ENCODE assay signal across 14 mouse cellular contexts in genomic region chr3:130962151-130962633, GRCm38 (mm10).
DNase-seq lines count a peak whose midpoint lies in the region; ATAC-seq and TF ChIP-seq lines count a peak whose summit lies in the region.
"Had no signal": no experiment of that assay in that cellular context is flagged by ENCODE, and none has a peak within 500 bp of the region (broad histone marks: within the 10 kb centered on the region; RNA-seq: fewer than 3 reads in every experiment).

No protein-coding gene starts in this region.

- no peak overlapping the region for H3K27ac ChIP-seq in heart, embryonic 13.5 days (replicated peaks)
- no peak overlapping the region for H3K27ac ChIP-seq in heart, adult 2 months
- H3K27ac ChIP-seq in forebrain, embryonic 13.5 days: peak overlapping the region; percentile 83
- H3K27ac ChIP-seq in midbrain, embryonic 10.5 days (replicated peaks): peak overlapping the region; percentile 80
- no peak overlapping the region for H3K27ac ChIP-seq in liver, embryonic 12.5 days
- H3K27ac ChIP-seq: heart, embryonic 15.5 days; left cerebral cortex, adult 2 months; liver, embryonic 13.5 days had no signal

- intact Hi-C loops in heart, adult 2 months (cut with DNase I): no loop called here

- no peak for TF ChIP-seq EP300 in heart, adult 2 months (IDR thresholded peaks at IDR 0.05; ENCODE audit: insufficient read depth, low read depth, low read length)

- H3K79me2 ChIP-seq in heart, adult 2 months (replicated peaks; ENCODE audit: control insufficient read depth, insufficient read depth, low read length): no peaks in the 10 kb centered on the region

- no peak for ATAC-seq in heart, embryonic 13.5 days (ENCODE audit: extremely low read depth, insufficient number of reproducible peaks, low FRiP score, low TSS enrichment)
- ATAC-seq in forebrain, embryonic 13.5 days: peak; percentile 54
- no peak for ATAC-seq in liver, embryonic 12.5 days
- ATAC-seq in erythroid progenitor cell, adult 5-6 weeks (replicated peaks; ENCODE audit: low FRiP score, poor library complexity, severe bottlenecking): no peak

- TF ChIP-seq CTCF in heart, adult 2 months (IDR thresholded peaks at IDR 0.05): no peak

- no peaks in the 10 kb centered on the region for H3K36me3 ChIP-seq in heart, embryonic 13.5 days
- no peaks in the 10 kb centered on the region for H3K36me3 ChIP-seq in heart, adult 2 months (ENCODE audit: control insufficient read depth, insufficient read depth, low read length)
- H3K36me3 ChIP-seq in forebrain, embryonic 13.5 days (ENCODE audit: poor library complexity, severe bottlenecking): no peaks in the 10 kb centered on the region
- H3K36me3 ChIP-seq in midbrain, embryonic 10.5 days: no peaks in the 10 kb centered on the region
- no peaks in the 10 kb centered on the region for H3K36me3 ChIP-seq in liver, embryonic 12.5 days
- H3K36me3 ChIP-seq: heart, embryonic 15.5 days; liver, embryonic 13.5 days had no signal

- H3K4me1 ChIP-seq in heart, embryonic 13.5 days: peaks cover 12% of the 10 kb centered on the region
- H3K4me1 ChIP-seq in heart, adult 2 months (ENCODE audit: control insufficient read depth, insufficient read depth, low read length): no peaks in the 10 kb centered on the region
- H3K4me1 ChIP-seq in forebrain, embryonic 13.5 days: peaks cover 33% of the 10 kb centered on the region
- H3K4me1 ChIP-seq in midbrain, embryonic 10.5 days: peaks cover 55% of the 10 kb centered on the region
- no peaks in the 10 kb centered on the region for H3K4me1 ChIP-seq in liver, embryonic 12.5 days
- H3K4me1 ChIP-seq: liver, embryonic 13.5 days had no signal

- H3K4me3 ChIP-seq in heart, embryonic 13.5 days: no peak overlapping the region
- no peak overlapping the region for H3K4me3 ChIP-seq in heart, adult 2 months
- 0 out of 2 replicates have a peak overlapping the region, but pooled peaks have one; percentile 1 for H3K4me3 ChIP-seq in forebrain, embryonic 13.5 days
- peak overlapping the region; percentile 34 for H3K4me3 ChIP-seq in midbrain, embryonic 10.5 days
- no peak overlapping the region for H3K4me3 ChIP-seq in liver, embryonic 12.5 days
- H3K4me3 ChIP-seq: heart, embryonic 15.5 days; left cerebral cortex, adult 2 months; liver, embryonic 13.5 days had no signal

- no peak for TF ChIP-seq POLR2A in heart, adult 2 months (IDR thresholded peaks at IDR 0.05; ENCODE audit: insufficient read depth, low read depth, low read length)

- peak overlapping the region; percentile 50 for H3K9ac ChIP-seq in heart, embryonic 13.5 days
- no peak overlapping the region for H3K9ac ChIP-seq in heart, adult 2 months (ENCODE audit: low read depth, low read length)
- H3K9ac ChIP-seq in forebrain, embryonic 13.5 days: peak overlapping the region; percentile 43; the same call in 1 of the 2 replicates
- no peak overlapping the region for H3K9ac ChIP-seq in liver, embryonic 12.5 days
- H3K9ac ChIP-seq: heart, embryonic 15.5 days; liver, embryonic 13.5 days had no signal

- H3K4me2 ChIP-seq in heart, embryonic 13.5 days: peak overlapping the region; percentile 41
- H3K4me2 ChIP-seq in forebrain, embryonic 13.5 days: peak overlapping the region; percentile 56
- no peak overlapping the region for H3K4me2 ChIP-seq in liver, embryonic 12.5 days
- H3K4me2 ChIP-seq: heart, embryonic 15.5 days; liver, embryonic 13.5 days had no signal

- no peaks in the 10 kb centered on the region for H3K27me3 ChIP-seq in heart, embryonic 13.5 days (replicated peaks)
- no peaks in the 10 kb centered on the region for H3K27me3 ChIP-seq in heart, adult 2 months (ENCODE audit: control insufficient read depth, insufficient read depth, low read length)
- H3K27me3 ChIP-seq in forebrain, embryonic 13.5 days: no peaks in the 10 kb centered on the region
- peaks cover 34% of the 10 kb centered on the region for H3K27me3 ChIP-seq in midbrain, embryonic 10.5 days (ENCODE audit: low read depth, poor library complexity, severe bottlenecking)
- H3K27me3 ChIP-seq in liver, embryonic 12.5 days (replicated peaks): 0 out of 2 replicates have a peak, but pooled peaks cover 4% of the 10 kb centered on the region
- H3K27me3 ChIP-seq: heart, embryonic 15.5 days; liver, embryonic 13.5 days had no signal

- DNase-seq in heart, adult 2 months: no peak
- DNase-seq in midbrain, embryonic 10.5 days (ENCODE audit: low spot score): peak; percentile 89
- DNase-seq in retina, embryonic 14.5 days (ENCODE audit: low spot score): peak; percentile 54
- no peak for DNase-seq in right cerebral cortex, adult 2 months (ENCODE audit: low spot score in 2 of 2)
- DNase-seq: adrenal gland, postnatal 14 days; cerebellum, postnatal 14 days; liver, embryonic 13.5 days; thymus, postnatal 4 days had no signal

- H3K9me3 ChIP-seq in heart, embryonic 13.5 days: no peaks in the 10 kb centered on the region
- no peaks in the 10 kb centered on the region for H3K9me3 ChIP-seq in forebrain, embryonic 13.5 days (replicated peaks)
- H3K9me3 ChIP-seq in midbrain, embryonic 10.5 days (replicated peaks): no peaks in the 10 kb centered on the region
- no peaks in the 10 kb centered on the region for H3K9me3 ChIP-seq in liver, embryonic 12.5 days (replicated peaks)
- H3K9me3 ChIP-seq: heart, embryonic 15.5 days; liver, embryonic 13.5 days had no signal

- WGBS in heart, embryonic 13.5 days: 19% methylated on average over 14 of the region's 14 CpGs
- 49% methylated on average over 14 of the region's 14 CpGs for WGBS in heart, adult 2 months
- WGBS in forebrain, embryonic 13.5 days: 1% methylated on average over 14 of the region's 14 CpGs
- WGBS in midbrain, embryonic 10.5 days: 3% methylated on average over 14 of the region's 14 CpGs
- WGBS in liver, embryonic 12.5 days (ENCODE audit: insufficient replicate concordance): 16% methylated on average over 14 of the region's 14 CpGs

Comparison
In these comparisons a context has a peak if more than half of its experiments do, and no peak if none do; other contexts are left out.
1. H3K9ac ChIP-seq: peak in heart, embryonic 13.5 days (single experiment) and forebrain, embryonic 13.5 days (single experiment); none in heart, adult 2 months (single experiment) and liver, embryonic 12.5 days (single experiment).
2. H3K27ac ChIP-seq: peak in forebrain, embryonic 13.5 days (single experiment) and midbrain, embryonic 10.5 days (single experiment); none in heart, embryonic 13.5 days (single experiment), heart, adult 2 months (single experiment) and liver, embryonic 12.5 days (single experiment).
3. H3K4me3 ChIP-seq: peak in forebrain, embryonic 13.5 days (single experiment) and midbrain, embryonic 10.5 days (single experiment); none in heart, embryonic 13.5 days (single experiment), heart, adult 2 months (single experiment) and liver, embryonic 12.5 days (single experiment).
4. DNase-seq: peak in midbrain, embryonic 10.5 days (single experiment) and retina, embryonic 14.5 days (single experiment); none in heart, adult 2 months (0 of 2) and right cerebral cortex, adult 2 months (0 of 2).